Mouse (Mus musculus) T-helper 17 cell (primary cell): ENCODE measurements around the gene Aif1l.

ENCODE experiments used
- in situ Hi-C, 2 experiments: fragments of 300-600 bp; cut with MboI, MseI; formaldehyde crosslinking; loops; 1 replicate in 1 of 2; 2 replicates in 1 of 2; pipeline ENCODE4 v1.15.1; 2025; ENCODE audit warnings: high pct_unique_total_duplicates in 2 of 2

Gene Aif1l

DNA sequence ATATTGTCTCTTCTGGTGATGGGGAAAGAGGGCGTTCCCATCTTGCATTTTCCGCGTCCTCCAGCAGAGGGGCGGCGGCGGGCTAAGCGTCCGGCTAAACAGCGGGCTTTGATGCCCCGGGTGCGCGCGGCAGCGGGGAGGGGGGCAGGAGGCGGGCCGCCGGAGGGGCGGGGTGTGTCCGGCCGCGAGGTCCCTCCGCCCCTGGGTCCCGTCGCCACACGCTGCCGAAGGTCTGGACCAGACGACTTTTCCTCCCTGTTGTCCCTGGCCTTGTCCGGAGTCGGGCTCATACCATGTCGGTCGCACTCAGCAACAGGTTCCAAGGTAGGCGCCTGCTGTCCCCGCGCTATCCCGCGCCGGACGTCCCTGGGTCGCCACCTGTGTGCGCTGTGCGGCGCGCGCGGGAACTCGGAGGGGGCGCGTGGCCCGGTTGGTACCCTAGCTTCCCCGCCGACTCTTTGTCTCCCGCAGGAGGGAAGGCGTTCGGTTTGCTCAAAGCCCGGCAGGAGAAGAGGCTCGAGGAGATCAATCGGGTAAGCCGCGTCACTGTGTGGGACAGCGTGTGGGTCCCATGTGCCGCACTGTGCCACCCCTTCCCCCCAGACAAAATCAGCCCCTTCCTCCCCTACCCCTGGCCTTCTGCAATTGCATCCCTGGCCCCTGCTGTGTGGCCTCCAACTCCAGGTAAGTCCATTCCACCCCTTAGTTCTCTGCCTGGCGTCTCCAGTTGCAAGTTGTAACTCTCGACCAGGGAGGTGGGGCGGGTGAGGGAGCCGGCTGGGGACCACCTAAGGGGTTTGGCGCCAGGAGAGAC is at the start of gene Aif1l:
Gene Aif1l, plus strand, starts transcription at position 82 of the 814 bp plus-strand sequence.
- in situ Hi-C loops, result loop anchor here (5.0 kb wide), 2 partner anchors 83 to 182 kb away; no protein-coding TSS in a partner anchor

DNA sequence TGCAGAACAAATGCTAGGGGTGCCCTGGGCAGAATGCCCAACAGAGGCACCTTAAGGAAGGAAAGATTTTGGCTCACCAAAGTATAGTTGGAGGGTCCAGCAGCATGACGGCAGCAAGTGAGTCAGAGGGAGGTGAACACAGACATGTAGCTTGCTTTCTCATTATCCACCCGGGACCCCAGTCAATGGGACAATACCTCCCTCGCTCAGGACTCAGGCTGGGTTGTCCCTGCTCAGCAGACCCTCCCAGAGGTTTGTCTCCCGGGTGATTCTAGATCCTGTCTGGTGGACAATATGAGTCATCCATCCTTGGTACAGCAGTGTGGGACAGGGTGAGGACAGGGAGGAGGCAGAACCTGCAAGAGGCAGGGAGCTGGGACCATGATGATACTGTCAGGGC is 49.0 kb upstream of the Aif1l start:
- in situ Hi-C loops, result no loop called here

DNA sequence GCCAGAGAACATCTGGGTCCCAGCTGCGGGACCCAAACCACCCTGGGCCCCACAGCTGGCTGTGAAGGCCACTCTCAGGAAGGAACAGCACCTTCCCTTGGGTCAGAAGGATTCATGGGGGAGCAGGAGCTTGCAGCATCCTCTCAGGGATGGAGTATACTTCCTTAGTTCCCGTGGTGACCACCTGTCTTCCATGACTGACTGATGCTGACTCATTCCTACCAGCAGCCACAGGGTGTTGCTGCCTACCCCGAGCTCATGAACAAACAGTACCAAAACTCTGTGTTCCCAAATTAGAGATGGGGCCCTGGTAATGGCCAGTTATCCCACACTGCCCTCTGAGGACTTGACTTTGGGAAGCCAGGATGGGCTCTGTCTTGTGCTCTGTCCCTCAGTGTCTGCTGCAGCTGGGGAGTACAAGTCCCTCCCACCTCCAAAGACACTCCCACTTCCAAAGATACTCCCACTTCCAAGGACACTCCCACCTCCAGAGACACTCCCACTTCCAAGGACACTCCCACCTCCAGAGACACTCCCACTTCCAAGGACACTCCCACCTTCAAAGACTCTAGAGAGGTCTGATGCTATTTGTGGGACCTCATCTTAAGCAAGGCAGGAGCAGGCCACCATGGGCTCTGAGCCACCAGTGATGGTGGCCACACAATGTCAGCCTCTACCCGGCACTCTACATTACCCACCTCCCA is 48.1 kb upstream of the Aif1l start:
- in situ Hi-C loops, result no loop called here

DNA sequence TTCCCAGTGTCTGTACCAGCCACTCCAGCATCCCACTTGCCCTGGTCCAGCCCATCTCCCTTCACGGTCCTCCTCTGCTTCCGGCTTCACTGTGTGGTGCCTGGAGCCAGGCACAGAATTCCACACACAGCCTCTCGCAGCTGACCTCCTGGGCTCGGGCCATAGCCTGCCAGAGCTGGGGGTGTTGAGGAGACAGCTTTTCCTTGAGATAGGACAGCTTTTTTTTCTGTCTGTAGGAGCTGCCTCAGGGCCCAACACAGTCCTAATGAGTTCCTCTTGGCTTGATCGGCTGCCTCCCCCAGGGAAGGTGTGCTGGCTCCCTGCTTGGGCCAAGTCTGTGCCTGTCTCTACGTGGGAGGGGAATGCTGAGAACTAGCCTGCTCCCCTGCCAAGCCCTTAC is 45.9 kb upstream of the Aif1l start:
- in situ Hi-C loops, result no loop called here

DNA sequence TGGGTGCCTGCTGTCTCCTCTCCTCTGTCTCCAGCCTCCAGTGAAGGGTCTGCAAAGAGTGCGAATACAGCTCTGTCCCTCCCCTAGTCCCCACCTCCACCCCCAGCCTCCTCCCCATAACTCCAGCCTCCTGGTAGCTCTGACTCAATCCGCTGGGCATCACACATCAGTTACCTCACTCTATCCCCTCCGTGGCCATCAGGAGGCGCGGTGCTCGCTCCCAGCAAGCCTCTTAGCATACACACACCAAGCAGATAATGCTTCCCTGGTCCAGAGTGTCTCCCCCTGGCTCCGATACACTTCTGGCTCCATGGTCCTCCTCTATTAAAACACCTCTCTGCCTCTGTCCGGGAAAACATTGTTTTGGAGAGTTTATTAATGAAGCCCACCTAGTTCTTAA is 45.3 kb upstream of the Aif1l start:
- in situ Hi-C loops, result no loop called here

DNA sequence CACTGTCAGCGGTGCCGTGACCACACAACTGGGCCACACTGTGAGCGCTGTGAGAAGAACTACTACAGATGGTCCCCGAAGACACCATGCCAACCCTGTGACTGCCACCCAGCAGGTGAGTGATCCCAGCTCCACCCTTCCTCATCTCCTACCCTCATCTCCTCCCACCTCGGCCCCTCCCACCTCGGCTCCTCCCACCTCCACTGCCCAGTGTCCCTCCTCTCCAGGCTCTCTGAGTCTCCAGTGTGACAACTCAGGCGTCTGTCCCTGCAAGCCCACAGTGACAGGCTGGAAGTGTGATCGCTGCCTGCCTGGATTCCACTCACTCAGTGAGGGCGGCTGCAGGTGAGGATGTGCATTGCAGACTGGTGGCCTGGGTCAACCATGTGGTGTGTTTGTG is 44.3 kb upstream of the Aif1l start:
- in situ Hi-C loops, result no loop called here

DNA sequence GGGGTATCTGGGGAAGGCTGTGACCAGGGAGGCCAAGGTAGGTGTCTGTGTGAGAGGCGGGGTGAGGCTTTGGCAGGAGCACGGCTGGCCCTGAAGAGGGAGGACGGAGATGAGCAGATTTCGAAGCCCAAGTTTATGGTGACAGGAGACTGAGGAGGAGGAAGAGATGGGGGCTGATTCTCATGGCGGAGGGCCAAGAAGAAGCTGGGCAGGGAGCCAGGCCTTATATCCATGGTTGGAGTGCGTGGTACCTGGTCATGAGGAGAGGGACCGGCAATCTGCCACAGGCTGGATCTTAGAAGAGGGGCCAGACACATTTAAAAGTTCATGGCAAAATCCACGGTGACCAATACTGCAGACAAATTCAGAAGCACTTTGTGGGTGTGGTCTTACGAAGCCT is 43.5 kb upstream of the Aif1l start:
- in situ Hi-C loops, result no loop called here

DNA sequence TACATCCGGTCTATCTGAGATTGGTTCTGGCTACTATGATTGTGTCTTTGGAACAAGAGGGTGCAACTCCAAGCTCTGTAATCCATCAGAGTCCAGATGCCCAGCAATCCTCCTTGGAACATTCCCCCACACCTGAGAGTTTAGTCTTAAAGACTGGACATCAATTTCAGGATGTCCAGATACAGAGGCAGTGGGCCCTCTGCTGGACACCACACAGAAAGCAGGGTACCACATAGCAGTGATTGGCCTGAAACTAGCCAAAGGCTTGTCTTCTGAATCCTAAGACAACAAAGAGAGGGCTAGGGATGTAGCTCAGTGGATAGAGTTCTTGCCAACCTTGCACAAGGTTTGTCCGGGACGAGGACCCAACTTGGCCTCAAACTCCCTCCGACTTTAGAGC is 37.4 kb upstream of the Aif1l start:
- in situ Hi-C loops, result loop anchor here (5.0 kb wide), 2 partner anchors 95 to 100 kb away; partner anchors contain the start of gene Qrfp (in 1 of the 2)

DNA sequence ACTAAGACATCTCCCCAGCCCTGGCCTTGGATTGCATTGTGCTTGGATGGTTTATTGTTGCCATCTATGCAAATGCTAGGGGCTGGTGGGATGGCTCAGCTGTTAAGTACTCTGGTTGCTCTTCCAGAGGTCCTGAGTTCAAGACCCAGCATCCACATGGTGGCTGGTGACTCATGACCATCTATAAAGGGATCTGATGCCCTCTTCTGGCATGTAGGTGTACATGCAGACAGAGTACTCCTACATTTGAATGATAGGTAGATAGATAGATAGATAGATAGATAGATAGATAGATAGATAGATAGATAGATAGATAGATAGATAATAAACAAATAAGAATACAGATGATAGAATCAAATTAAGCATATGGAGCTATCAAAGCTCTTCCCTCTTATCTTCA is 35.7 kb upstream of the Aif1l start:
- in situ Hi-C loops, result loop anchor here (5.0 kb wide), 2 partner anchors 97 to 102 kb away; partner anchors contain the start of gene Qrfp (in 1 of the 2)

DNA sequence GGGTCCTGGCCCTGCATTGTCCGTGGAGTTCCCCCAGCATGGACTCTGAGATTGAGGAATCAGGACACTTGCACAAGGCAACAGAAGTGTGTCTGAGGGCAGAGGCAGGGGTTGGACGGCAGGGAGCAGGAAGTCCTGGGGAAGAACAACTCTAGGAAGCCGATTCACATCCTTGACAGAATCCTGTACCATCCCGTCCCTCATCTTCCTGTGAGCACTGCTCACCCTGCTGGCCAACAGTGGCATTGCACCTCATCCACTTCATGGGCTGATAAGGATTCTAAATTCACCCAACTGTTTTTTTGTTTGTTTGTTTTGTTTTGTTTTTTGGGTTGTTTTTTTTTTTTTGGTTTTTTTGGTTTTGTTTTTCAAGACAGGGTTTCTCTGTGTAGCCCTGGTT is 34.8 kb upstream of the Aif1l start:
- in situ Hi-C loops, result no loop called here

DNA sequence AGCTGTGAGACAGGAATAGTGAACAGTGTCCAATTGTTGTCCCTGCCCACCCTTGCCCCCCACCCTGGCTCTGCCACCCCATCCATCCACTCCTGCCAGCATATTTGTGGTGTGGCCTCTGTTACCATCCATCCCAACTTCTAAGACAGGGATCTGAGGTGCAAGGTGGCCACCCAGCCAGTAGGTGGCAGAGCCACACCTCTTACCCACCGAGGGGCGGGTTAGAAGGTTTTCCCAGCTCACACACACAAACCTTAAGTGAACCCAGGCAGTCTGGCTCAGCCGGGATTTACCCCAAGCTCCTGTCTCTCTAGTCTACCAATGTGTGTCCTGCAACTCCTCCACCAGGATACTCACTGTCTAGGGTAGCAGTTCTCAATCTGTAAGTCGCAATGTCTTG is 32.3 kb upstream of the Aif1l start:
- in situ Hi-C loops, result no loop called here

DNA sequence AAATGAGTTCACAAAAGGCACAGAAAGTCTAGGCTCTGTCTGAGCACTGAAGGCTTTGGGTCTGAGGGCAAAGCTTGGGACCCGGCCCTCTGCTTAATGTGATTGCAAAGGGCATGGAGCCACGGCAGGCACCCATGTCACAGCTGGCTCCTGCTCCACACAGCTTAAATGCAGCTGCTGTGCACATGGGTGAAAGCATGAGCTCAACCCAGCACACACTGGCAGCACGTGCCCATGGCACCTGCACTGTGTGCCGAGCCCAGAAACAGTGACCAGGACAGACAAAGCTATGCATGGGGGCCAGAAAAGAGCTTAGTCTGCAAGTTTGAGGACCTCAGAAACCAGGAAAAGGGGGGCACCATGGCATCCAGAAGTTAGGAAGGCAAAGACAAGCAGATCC is 26.3 kb upstream of the Aif1l start:
- in situ Hi-C loops, result no loop called here

DNA sequence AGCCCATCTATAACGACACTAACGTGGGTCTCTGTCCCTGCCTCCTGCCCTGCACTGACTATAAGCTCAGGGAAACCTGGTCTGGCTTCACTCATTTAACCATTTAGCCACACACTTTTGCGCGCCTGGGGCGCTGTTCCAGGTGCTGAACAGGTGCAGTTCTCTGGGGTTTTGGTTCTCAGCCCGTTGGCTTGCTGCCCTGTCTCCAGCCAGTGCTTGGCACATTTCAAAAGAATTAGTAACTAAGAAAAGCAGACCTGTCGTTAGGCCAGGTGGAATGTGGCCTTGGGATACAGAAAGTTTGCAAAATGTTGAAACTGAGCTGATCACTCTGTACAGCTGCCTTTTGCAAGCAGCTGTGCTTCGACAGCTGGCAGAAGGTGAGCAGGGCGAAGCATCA is 25.1 kb upstream of the Aif1l start:
- in situ Hi-C loops, result no loop called here

DNA sequence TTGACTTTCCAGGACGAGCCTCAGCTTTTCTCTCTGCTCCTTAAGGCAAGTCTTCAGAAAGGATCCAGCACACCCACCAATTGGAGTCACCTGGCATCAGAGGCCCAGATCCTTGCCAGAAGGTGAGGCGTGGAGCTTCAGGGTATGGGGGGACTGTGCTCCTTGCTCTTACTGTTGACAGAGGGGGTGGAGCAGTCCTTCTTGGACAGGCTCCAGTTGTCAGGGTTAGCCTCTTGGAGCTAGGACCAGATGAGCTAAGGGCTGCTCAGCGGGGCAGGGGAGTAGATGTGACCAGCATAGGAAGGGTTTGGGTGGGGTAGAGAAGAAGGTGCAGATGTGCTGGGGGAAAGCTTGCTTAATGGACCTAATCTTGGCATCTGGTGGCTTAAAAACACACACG is 24.0 kb upstream of the Aif1l start:
- in situ Hi-C loops, result no loop called here

DNA sequence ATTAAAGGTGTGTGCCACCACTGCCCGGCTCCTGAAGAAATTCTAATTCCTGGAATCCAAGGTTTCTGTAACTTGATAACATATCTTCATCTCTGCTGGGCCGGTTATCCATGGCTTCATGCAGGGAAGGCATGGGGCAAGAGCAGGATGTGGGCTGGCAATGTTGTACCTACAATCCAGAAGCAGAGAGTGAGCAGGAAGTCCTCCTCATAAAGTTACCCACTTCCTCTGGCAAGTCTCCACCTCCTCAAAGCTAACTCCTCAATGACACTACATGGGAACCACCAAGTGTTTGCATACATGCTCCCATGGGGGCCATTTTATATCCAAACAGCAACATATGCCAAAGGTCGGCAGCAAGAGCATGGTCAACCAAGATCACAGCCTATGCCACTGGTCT is 20.3 kb upstream of the Aif1l start:
- in situ Hi-C loops, result loop anchor here in 1 of 2 experiments (10.0 kb wide), 1 partner anchor 715 kb away; the partner anchor contains the start of gene Eng

DNA sequence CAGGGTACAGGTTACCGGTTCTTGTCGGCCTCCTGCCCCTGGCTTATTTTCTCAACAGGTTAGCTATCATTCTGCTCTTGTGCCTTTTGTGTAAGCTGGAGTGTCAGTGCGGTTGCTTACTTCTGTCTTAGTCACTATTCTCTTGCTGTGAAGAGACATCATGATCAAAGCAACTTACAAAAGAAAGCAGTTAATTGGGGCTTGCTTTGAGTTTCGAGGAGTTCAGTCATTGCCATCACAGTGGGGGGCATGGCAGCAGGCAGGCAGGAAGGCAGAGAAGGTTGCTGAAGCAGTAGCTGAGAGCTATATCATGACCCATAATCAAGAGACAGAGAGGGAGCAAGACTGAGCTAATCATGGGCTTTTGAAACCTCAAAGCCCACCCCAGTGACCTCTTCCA is 15.4 kb upstream of the Aif1l start:
- in situ Hi-C loops, result loop anchor here in 1 of 2 experiments (10.0 kb wide), 1 partner anchor 710 kb away; the partner anchor contains the start of gene Eng

DNA sequence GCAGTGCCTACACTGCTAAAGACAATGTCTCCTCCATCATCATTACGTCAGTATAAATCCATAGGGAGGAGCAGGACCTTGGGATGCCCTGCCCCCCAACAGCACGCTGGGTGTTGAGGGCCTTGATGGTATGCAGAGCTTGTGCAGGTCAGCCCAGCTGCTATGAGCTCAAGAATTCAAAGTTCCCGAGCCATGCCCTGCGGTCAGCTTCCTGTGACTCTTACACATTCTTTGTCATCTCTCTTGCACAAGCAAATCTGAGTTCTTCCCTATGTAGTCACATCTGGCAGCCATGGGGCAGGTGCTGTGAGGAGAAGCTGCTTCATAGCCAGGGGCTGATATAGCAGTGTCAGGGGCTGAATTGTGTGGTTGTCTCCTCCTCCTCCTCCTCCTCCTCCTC is 14.9 kb upstream of the Aif1l start:
- in situ Hi-C loops, result loop anchor here in 1 of 2 experiments (10.0 kb wide), 1 partner anchor 710 kb away; the partner anchor contains the start of gene Eng

DNA sequence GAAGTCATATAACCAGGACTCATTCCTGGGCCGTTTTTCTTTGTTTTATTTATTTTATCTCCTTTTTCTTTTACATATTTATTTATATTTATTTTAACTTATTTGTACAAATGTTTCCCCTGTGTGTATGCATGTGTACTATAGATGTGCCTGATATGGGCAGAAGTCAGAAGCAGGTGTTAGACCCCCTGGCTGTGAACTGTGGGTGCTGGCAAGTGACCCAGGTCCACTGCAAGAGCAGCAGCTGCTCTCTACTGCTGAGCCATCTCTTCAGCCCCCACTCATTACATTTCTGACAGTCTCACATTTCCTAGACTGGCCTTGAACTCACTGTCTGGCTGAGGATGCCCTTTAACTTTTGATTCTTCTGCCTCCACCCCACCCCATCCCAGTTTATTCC is 11.6 kb upstream of the Aif1l start:
- in situ Hi-C loops, result loop anchor here in 1 of 2 experiments (10.0 kb wide), 1 partner anchor 707 kb away; the partner anchor contains the start of gene Eng

DNA sequence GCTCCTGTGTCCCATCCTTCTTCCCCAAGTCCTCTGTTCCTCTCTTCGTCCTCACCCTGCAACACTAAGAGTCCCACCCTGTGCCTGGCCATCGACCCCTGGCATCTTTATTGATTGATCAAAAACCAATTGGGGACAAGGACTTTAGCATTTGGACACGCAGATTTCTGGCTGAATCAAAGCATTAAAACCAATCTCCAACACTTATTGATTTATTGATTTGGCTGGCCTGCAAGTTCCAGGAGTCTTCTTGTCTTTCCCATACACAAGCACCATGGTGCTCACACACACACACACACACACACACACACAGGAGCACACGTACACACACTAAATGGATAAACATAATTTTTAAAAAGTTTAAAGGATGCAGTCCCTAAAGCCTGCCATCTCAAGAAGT is 6.9 kb upstream of the Aif1l start:
- in situ Hi-C loops, result no loop called here

DNA sequence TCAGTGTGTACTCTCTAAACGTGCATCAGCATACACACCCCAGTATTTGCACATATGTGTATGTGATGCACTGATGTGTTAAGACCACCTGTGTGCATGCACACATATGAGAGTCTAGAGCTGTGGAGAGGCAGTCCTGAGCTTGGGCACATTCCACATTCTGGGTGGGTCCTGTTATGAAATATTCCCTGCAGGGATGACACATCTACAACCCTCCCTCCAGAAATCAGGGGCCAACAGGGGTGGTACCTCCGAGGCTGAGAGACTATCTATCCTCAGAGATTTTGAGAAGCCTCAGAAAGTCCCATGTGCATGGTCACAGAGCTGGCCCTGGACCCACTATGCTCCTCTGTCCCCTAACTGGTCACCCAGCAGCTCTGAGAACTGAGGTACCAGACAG is 4.4 kb upstream of the Aif1l start:
- in situ Hi-C loops, result no loop called here

DNA sequence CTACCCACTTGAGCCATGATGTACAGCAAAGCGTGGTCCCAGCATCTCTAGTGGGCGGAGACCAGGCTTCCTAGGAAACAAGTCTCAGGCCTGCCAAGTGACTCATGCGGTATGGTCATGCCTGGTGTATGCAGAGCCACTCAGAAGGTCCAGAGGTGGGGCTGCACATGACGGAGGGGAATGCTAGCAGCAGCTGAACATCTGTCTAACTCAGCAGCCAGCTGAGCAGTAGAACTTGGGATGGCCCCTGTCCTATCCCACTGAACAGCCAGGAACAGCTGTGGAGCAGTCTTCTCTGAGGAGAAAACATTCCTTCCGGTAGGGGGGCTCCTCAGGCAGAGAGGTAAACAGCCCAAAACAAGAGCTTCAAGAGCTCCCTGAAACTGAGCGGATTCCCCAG is 1.5 kb upstream of the Aif1l start:
- in situ Hi-C loops, result no loop called here

DNA sequence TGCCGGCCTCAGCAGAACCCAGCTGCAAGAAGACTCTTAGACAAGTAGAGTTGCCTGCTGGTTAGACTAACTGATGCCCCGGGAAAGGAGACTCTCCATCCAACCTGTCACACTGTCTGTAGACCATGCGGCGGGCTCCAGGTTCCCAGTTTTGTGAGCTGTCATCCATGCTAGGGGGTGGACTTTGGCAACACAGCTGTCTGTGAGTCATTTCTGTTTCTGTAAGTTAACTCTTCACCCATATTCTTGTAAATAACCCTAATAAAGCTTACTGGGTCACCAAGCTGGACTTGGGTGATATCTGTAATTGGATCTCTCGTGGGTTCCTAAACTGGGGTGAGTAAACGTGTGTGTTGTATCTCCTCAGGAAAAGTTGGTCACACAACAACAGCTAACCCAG is 1.1 kb upstream of the Aif1l start:
- in situ Hi-C loops, result no loop called here

DNA sequence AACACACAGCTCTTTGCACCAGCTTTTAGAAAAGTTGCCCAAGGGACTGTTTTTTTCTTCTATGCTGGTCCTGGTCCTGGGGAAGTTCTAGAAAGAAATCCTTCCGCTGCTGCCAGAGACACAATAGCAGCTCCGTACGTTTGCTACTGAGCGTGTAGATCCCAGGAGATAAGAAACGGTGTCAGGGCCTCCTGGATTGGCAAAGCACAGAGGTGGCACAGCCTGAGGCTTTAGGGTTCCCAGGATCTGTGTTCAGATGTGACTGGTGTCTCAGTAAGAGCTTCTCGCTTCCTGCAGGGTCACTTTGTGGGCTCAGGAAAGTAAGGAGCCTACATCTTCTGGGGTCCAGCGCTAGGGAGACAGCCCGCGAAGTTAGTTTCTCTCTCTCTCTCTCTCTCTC is 1.0 kb downstream of the Aif1l start:
- in situ Hi-C loops, result loop anchor here (5.0 kb wide), 2 partner anchors 84 to 181 kb away; no protein-coding TSS in a partner anchor
